Mouse (Mus musculus) spleen, embryonic (tissue): ENCODE data around the gene Ptpn3.

ENCODE experiments used
- CTCF ChIA-PET: fragments of 350-600 bp; sonication (Branson Sonifier 250); formaldehyde crosslinking; loops from one replicate; lab custom pipeline; 2022; lab: Charles Lee

Ptpn3 gene

GRCm38 (mm10) chr4:57263695-57264094, 37.9 kb downstream of the Ptpn3 start:
- CTCF ChIA-PET: no interaction called here

GRCm38 (mm10) chr4:57263061-57263685, 38.5 kb downstream of the Ptpn3 start:
- CTCF ChIA-PET: no interaction called here

GRCm38 (mm10) chr4:57262451-57262850, 39.2 kb downstream of the Ptpn3 start:
- CTCF ChIA-PET: no interaction called here

GRCm38 (mm10) chr4:57261813-57262212, 39.8 kb downstream of the Ptpn3 start:
- CTCF ChIA-PET: no interaction called here

GRCm38 (mm10) chr4:57258159-57259035, 43.2 kb downstream of the Ptpn3 start:
- CTCF ChIA-PET: no interaction called here

- CTCF ChIA-PET: no interaction called here
These were observed 44.2 kb downstream of the Ptpn3 start for GRCm38 (mm10) chr4:57257409-57257808.

- CTCF ChIA-PET: no interaction called here
These were observed 44.9 kb downstream of the Ptpn3 start for GRCm38 (mm10) chr4:57256761-57257160.

- CTCF ChIA-PET: no interaction called here
These were observed 47.2 kb downstream of the Ptpn3 start for GRCm38 (mm10) chr4:57254412-57254811.

GRCm38 (mm10) chr4:57250636-57251035, 51.0 kb downstream of the Ptpn3 start:
- CTCF ChIA-PET: interaction anchor here (0.6 kb wide), 1 partner anchor 20 kb away, joined by 3 read pairs; no protein-coding TSS in a partner anchor

- CTCF ChIA-PET: interaction anchor here (0.5 kb wide), 1 partner anchor 22 kb away, joined by 5 read pairs; no protein-coding TSS in a partner anchor
These were observed 52.5 kb downstream of the Ptpn3 start for GRCm38 (mm10) chr4:57249108-57249507.

GRCm38 (mm10) chr4:57244874-57245273, 56.8 kb downstream of the Ptpn3 start:
- CTCF ChIA-PET: no interaction called here

- CTCF ChIA-PET: no interaction called here
These were observed 58.3 kb downstream of the Ptpn3 start for GRCm38 (mm10) chr4:57243312-57243711.

- CTCF ChIA-PET: no interaction called here
These were observed 60.7 kb downstream of the Ptpn3 start for GRCm38 (mm10) chr4:57240934-57241333.

- CTCF ChIA-PET: no interaction called here
These were observed 61.5 kb downstream of the Ptpn3 start for GRCm38 (mm10) chr4:57240100-57240499.

- CTCF ChIA-PET: no interaction called here
These were observed 62.5 kb downstream of the Ptpn3 start for GRCm38 (mm10) chr4:57239112-57239511.

- CTCF ChIA-PET: no interaction called here
These were observed 63.5 kb downstream of the Ptpn3 start for GRCm38 (mm10) chr4:57238118-57238517.

GRCm38 (mm10) chr4:57236513-57236912, 65.1 kb downstream of the Ptpn3 start:
- CTCF ChIA-PET: no interaction called here

GRCm38 (mm10) chr4:57235741-57236140, 65.9 kb downstream of the Ptpn3 start:
- CTCF ChIA-PET: no interaction called here

- CTCF ChIA-PET: no interaction called here
These were observed 67.3 kb downstream of the Ptpn3 start for GRCm38 (mm10) chr4:57234348-57234747.

GRCm38 (mm10) chr4:57232439-57232838, 69.2 kb downstream of the Ptpn3 start:
- CTCF ChIA-PET: no interaction called here

- CTCF ChIA-PET: no interaction called here
These were observed 70.3 kb downstream of the Ptpn3 start for GRCm38 (mm10) chr4:57231323-57231722.

- CTCF ChIA-PET: no interaction called here
These were observed 71.3 kb downstream of the Ptpn3 start for GRCm38 (mm10) chr4:57230341-57230740.
